Mouse (Mus musculus): Measurements from ENCODE around the gene Atp5j. TPM values are rescaled to one million over a fixed set of nuclear protein-coding genes. Genes with fewer than 3 reads are reported as not detected.

The Atp5j gene
- 498 TPM for polyA plus RNA-seq (2017; shearing (Covaris generic))

GRCm38 (mm10) chr16:84835441-84835822 lies at the start of gene Atp5j:
Gene Atp5j (minus strand): TSS chr16:84835625.

GRCm38 (mm10) chr16:84834745-84835440 lies 532 bp downstream of the Atp5j start, which contains the start of gene Gabpa:
Gene Gabpa (plus strand): TSS chr16:84834925.

Other genes starting within 250 kb of the Atp5j start
- gene Mrpl39, start 99.9 kb downstream of the Atp5j start, polyA plus RNA-seq (2017; shearing (Covaris generic)) = 42.5 TPM
- gene Jam2, start 61.5 kb downstream of the Atp5j start, polyA plus RNA-seq (2017; shearing (Covaris generic)) = 0.09 TPM
- gene Gabpa, start 700 bp downstream of the Atp5j start, polyA plus RNA-seq (2017; shearing (Covaris generic)) = 37.8 TPM